Mouse (Mus musculus) lung, postnatal 0 days (tissue): ENCODE measurements around the gene Gpx1.

Experiments used
- CTCF ChIP-seq: IDR thresholded peaks from 2 replicates; pipeline ENCODE4 v1.5.1; 2016; ENCODE audit warnings: antibody characterized with exemption, mild to moderate bottlenecking
- EP300 ChIP-seq: IDR thresholded peaks from 2 replicates; pipeline ENCODE4 v1.6.1; 2016; ENCODE audit warnings: antibody characterized with exemption, mild to moderate bottlenecking, control low read depth

GRCm38 (mm10) chr9:108318462-108318861 is 20.2 kb upstream of the Gpx1 start:
- no peak for TF ChIP-seq EP300
- TF ChIP-seq CTCF = no peak
